ENCODE assay signal across 14 mouse cellular contexts in genomic region chr10:69467182-69467581, GRCm38 (mm10).
A peak's percentile ranks its signal among the peaks of the same experiment; 100 is the strongest.
DNase-seq lines count a peak whose midpoint lies in the region; ATAC-seq lines count a peak whose summit lies in the region.
"Had no signal": no experiment of that assay in that cellular context is flagged by ENCODE, and none has a peak within 500 bp of the region (broad histone marks: within the 10 kb centered on the region; RNA-seq: fewer than 3 reads in every experiment).

No protein-coding gene starts in this region.

- H3K27ac ChIP-seq in neural tube, embryonic 11.5 days (ENCODE audit: low read depth, low read length) = 0 out of 2 replicates have a peak overlapping the region, but pooled peaks have one; percentile 47
- H3K27ac ChIP-seq in hindbrain, embryonic 13.5 days = peak overlapping the region; percentile 93
- peak overlapping the region; percentile 96 for H3K27ac ChIP-seq in midbrain, embryonic 16.5 days (ENCODE audit: low read length)
- H3K27ac ChIP-seq: intestine, embryonic 15.5 days; limb, embryonic 15.5 days had no signal

- H3K4me2 ChIP-seq in neural tube, embryonic 11.5 days (ENCODE audit: low read depth) = no peak overlapping the region
- H3K4me2 ChIP-seq in hindbrain, embryonic 13.5 days = no peak overlapping the region
- H3K4me2 ChIP-seq in midbrain, embryonic 16.5 days (ENCODE audit: low read length) = no peak overlapping the region
- H3K4me2 ChIP-seq: intestine, embryonic 15.5 days; limb, embryonic 15.5 days had no signal

- H3K4me3 ChIP-seq in neural tube, embryonic 11.5 days (ENCODE audit: low read depth, low read length) = no peak overlapping the region
- no peak overlapping the region for H3K4me3 ChIP-seq in hindbrain, embryonic 13.5 days
- H3K4me3 ChIP-seq in midbrain, embryonic 16.5 days (ENCODE audit: low read depth, low read length) = no peak overlapping the region
- H3K4me3 ChIP-seq: intestine, embryonic 15.5 days; limb, embryonic 15.5 days had no signal

- H3K4me1 ChIP-seq in neural tube, embryonic 11.5 days (ENCODE audit: control insufficient read depth, insufficient read depth, low read length) = peaks cover 11% of the 10 kb centered on the region; the same call in 1 of the 2 replicates
- H3K4me1 ChIP-seq in hindbrain, embryonic 13.5 days (replicated peaks) = peaks cover 60% of the 10 kb centered on the region
- H3K4me1 ChIP-seq in midbrain, embryonic 16.5 days (ENCODE audit: control insufficient read depth, insufficient read depth, low read length) = peaks cover 36% of the 10 kb centered on the region
- H3K4me1 ChIP-seq: intestine, embryonic 15.5 days; limb, embryonic 15.5 days had no signal

- no peak for DNase-seq in neural tube, embryonic 11.5 days (ENCODE audit: low spot score)
- no peak for DNase-seq in neural tube, embryonic 10.5 days (ENCODE audit: extremely low spot score, low spot score)
- no peak for DNase-seq in gastrocnemius, postnatal 10 days
- no peak for DNase-seq in thymus, postnatal 10 days (ENCODE audit: low spot score in 2 of 2)
- no peak for DNase-seq in frontal cortex, postnatal 25 days (ENCODE audit: low spot score in 2 of 2)
- DNase-seq: adrenal gland, postnatal 36 days; kidney, postnatal 10 days; layer of hippocampus, adult 9-11 months; liver, postnatal 0 days had no signal

- WGBS in neural tube, embryonic 11.5 days = 69% methylated on average over 2 of the region's 2 CpGs
- 33% methylated on average over 2 of the region's 2 CpGs for WGBS in hindbrain, embryonic 13.5 days
- 39% methylated on average over 2 of the region's 2 CpGs for WGBS in midbrain, embryonic 16.5 days

- H3K27me3 ChIP-seq in neural tube, embryonic 11.5 days (ENCODE audit: control insufficient read depth, insufficient read depth, low read length) = no peaks in the 10 kb centered on the region
- no peaks in the 10 kb centered on the region for H3K27me3 ChIP-seq in hindbrain, embryonic 13.5 days
- H3K27me3 ChIP-seq in midbrain, embryonic 16.5 days (ENCODE audit: control insufficient read depth, insufficient read depth, low read depth, low read length) = no peaks in the 10 kb centered on the region
- H3K27me3 ChIP-seq: intestine, embryonic 15.5 days; limb, embryonic 15.5 days had no signal

- no peak for ATAC-seq in neural tube, embryonic 11.5 days (ENCODE audit: insufficient read depth, low FRiP score, low TSS enrichment)
- ATAC-seq in hindbrain, embryonic 13.5 days (ENCODE audit: low FRiP score) = no peak; the same call in 1 of the 2 replicates
- no peak for ATAC-seq in midbrain, embryonic 16.5 days
- ATAC-seq: CD4-positive, CD25-positive, alpha-beta regulatory T cell, adult 4 months; intestine, embryonic 15.5 days; liver, postnatal 0 days had no signal

- no peaks in the 10 kb centered on the region for H3K9me3 ChIP-seq in neural tube, embryonic 11.5 days (ENCODE audit: control insufficient read depth, low read length)
- no peaks in the 10 kb centered on the region for H3K9me3 ChIP-seq in hindbrain, embryonic 13.5 days
- H3K9me3 ChIP-seq in midbrain, embryonic 16.5 days (replicated peaks; ENCODE audit: control insufficient read depth, low read length, poor library complexity, severe bottlenecking) = no peaks in the 10 kb centered on the region
- H3K9me3 ChIP-seq: intestine, embryonic 15.5 days; limb, embryonic 15.5 days had no signal

- no peaks in the 10 kb centered on the region for H3K36me3 ChIP-seq in neural tube, embryonic 11.5 days (ENCODE audit: control insufficient read depth, insufficient read depth, low read length)
- no peaks in the 10 kb centered on the region for H3K36me3 ChIP-seq in hindbrain, embryonic 13.5 days
- no peaks in the 10 kb centered on the region for H3K36me3 ChIP-seq in midbrain, embryonic 16.5 days (ENCODE audit: control insufficient read depth, insufficient read depth, low read length)
- H3K36me3 ChIP-seq: intestine, embryonic 15.5 days; limb, embryonic 15.5 days had no signal

- no peak overlapping the region for H3K9ac ChIP-seq in neural tube, embryonic 11.5 days (ENCODE audit: low read length)
- H3K9ac ChIP-seq in hindbrain, embryonic 13.5 days = no peak overlapping the region
- H3K9ac ChIP-seq in midbrain, embryonic 16.5 days (ENCODE audit: low read depth, low read length) = no peak overlapping the region
- H3K9ac ChIP-seq: intestine, embryonic 15.5 days; limb, embryonic 15.5 days; liver, postnatal 0 days had no signal
